Mouse (Mus musculus) frontal cortex, adult 2 months (tissue): ENCODE data around the gene Sav1. TPM values are rescaled to one million over a fixed set of nuclear protein-coding genes. Genes with fewer than 3 reads are reported as not detected.

Source experiments
- DNase-seq, 2 experiments: peaks; one replicate each; pipeline ENCODE4 v3.0.0; 2022; ENCODE audit warnings: low spot score in 1 of 2; ENCODE audit errors: extremely low spot score in 1 of 2
- polyA plus RNA-seq: library from polyadenylated mRNA; depleted of rRNA; stranded (reverse); fragments of >200 nt; gene quantifications from 2 replicates; pipeline ENCODE4 v1.2.3, GENCODE M21; 2012; rRNA removed

The Sav1 gene
- polyA plus RNA-seq, 1 experiment, result 22.2 TPM

DNA sequence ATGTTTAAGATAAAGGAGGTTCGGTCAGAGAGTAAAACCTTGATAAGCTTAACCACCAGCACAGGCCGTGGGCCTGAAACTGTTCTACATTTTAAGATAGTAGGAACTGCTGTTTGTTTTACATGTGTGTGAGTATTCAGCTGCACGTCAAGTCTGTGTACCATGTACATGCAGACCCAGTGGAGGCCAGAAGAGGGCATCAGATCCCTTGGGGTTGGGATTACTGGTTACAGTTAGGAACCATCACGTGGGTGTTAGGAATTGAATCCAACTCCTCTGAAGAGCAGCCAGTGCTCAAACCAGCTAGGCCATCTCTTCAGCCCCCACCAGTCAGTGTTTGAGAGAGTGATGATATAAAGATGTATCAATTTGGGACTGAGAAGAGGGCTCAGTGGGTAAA is 24.3 kb downstream of the Sav1 start:
- peak; percentile 42 to 74 for DNase-seq

- DNase-seq, result no peak
Observed at GRCm38 (mm10) chr12:69957378-69957777, 29.4 kb downstream of the Sav1 start.

DNA sequence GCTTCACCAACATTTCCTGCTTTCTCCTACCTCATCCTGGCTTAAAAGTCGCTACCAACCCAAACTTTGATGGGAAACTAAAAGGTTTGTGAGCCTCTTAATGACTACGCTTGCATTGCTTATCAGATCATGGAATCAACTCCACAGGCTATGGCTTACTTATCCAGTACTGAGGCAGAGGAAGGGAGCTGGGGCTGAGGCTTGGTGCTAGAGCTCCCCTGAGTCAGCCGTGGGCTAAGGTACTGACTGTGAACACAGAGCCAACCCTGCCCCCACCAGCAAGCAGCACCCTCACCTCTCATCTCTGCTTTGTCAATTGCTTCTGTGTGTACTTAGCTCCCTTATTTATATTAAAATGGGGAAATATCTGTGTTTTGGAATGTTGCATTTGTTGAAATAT is 39.3 kb downstream of the Sav1 start:
- DNase-seq, result no peak

DNA sequence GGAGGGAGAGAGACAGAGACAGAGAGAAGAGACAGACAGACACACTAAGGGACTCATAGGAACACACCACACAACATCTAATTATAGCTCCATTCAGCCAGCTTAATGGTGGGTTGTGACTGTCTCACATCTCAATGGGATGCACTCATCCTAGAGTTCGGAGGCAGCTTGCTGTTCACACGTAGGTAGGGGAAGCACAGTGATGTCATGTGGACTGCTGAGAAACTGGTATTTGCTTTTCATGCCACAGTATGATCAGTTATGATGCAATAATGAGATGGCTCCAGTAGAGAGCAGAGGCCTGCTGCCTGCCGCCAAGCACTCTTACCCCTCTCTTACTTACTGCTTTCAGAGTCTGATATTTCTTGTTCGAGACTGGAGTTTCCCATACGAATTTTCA is 40.9 kb downstream of the Sav1 start:
- DNase-seq, result no peak

- no peak for DNase-seq
Observed at GRCm38 (mm10) chr12:69941655-69942329, 45.0 kb downstream of the Sav1 start.

DNA sequence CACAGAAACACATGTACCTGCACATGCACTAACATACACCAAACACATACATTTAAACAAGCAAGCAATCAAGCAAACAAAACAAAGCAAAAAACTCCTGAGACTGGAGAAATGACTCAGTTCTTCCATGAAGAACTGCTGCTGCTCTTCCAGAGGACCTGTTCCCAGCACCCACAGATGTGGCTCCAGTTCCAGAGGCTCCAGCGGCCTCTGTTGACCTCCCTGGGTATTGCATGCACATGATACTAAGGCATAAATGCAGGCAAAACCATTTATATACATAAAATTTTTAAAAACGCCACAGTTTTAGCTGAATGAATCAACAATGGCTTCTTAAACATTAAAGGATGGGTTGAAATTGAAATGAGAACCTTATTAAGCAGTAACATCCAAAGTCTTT is 47.5 kb downstream of the Sav1 start:
- no peak for DNase-seq

- DNase-seq, result no peak
Observed at GRCm38 (mm10) chr12:69937731-69938130, 49.1 kb downstream of the Sav1 start.

DNA sequence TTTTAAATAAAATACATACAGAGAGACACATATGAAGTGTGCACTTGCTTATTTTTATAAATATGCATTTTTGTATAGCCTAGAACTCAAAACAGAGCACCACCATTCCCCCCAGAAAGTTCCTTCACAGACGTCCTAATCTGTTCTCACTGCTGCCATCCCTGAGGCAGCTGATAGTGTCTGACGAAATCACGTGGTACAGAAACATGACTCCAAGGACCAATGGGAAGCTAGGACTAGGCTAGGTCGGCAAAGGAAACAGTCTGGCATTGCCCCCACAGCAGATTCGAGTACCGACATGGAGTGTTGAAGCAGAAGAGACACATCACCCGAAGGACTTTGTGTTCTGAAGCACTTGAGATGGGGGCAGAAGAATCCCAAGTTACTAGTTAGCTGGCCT is 60.1 kb downstream of the Sav1 start:
- no peak for DNase-seq

DNA sequence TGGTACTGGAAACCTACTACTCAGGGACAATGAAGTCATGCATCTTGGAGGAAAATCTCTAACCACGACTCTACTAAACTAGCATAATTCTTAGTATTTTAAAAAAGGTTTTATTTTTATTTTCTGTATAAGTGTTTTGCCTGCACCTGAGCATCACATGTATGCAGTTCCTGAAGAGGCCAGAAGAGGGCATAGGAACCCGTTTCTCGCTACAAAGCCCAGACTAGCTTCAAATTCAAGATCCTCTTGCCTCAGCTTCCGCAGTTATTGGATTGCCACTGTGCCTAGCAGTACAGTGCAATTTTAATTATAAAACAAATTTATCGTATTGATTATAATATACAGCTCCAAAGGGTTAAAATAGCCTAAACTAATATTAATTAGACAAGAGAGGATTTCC is 62.8 kb downstream of the Sav1 start:
- DNase-seq, result peak in 1 of 2 experiments; percentile 43

DNA sequence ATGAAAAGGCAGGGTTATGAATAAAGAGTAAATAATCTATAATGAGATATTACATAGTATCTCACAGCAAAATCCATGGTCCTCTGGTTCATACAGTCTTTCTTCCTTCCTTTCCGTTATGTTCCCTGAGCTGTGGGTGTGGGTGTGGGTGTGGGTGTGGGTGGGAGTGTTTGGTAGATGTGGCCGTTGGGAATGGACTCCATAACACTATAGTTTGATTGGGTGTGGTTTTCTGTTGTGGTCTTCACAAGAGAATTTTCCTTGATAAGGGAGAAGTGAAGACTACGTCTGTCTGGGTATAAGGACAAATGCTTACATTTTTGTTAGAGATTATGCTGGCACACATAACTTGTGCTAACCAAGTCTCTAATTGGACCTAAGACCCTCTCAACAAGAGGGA is 63.2 kb downstream of the Sav1 start:
- DNase-seq, result no peak

DNA sequence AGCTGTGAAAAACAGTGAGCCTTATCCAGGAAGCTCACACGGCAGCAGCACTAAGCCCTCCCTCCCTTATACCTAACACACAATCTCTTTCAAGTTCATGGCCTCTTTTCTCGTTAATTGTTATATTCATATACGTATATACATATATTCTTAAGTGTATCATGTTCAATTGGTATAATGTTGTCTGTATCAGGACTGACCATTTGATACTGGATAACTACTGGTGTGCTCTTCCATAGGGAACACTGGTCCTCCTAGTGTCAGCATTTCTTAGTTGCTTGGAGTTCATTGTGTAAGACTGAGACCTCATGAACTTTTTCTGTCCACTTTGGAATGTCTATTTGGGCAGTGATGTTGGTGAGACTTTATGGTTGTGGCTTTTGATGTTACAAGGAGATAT is 63.7 kb downstream of the Sav1 start:
- no peak for DNase-seq

GRCm38 (mm10) chr12:69922099-69922498 is 64.7 kb downstream of the Sav1 start:
- DNase-seq, result no peak

GRCm38 (mm10) chr12:69917870-69918269 is 68.9 kb downstream of the Sav1 start:
- DNase-seq, result no peak

Other genes with a start within 250 kb of the Sav1 start
- gene Cdkl1, start 195.7 kb downstream of the Sav1 start, polyA plus RNA-seq, result 9.6 and 11.4 TPM in 2 replicates
- gene Atl1, start 94.4 kb downstream of the Sav1 start, polyA plus RNA-seq, result 90.2 and 117 TPM in 2 replicates
- gene Map4k5, start 93.8 kb downstream of the Sav1 start, polyA plus RNA-seq, result 26.0 and 28.8 TPM in 2 replicates
- gene Nin, start 126.7 kb upstream of the Sav1 start, polyA plus RNA-seq, result 33.8 and 38.5 TPM in 2 replicates
- 0.40 and 0.53 TPM in 2 replicates for gene Abhd12b, start 167.1 kb upstream of the Sav1 start, polyA plus RNA-seq
- gene Pygl, start 244.5 kb upstream of the Sav1 start, polyA plus RNA-seq, result 3.4 and 3.8 TPM in 2 replicates